Mouse (Mus musculus) right cerebral cortex, postnatal 36 days (tissue): ENCODE data around the gene Shroom3.
A peak's percentile ranks its signal among the peaks of the same experiment; 100 is the strongest.
"Not testable (repeated sequence)": the region's sequence is repeated elsewhere in the genome, so short reads cannot be mapped to it uniquely, and the experiment has no call there.

Experiments used
- DNase-seq, 2 experiments: peaks; one replicate each; pipeline ENCODE4 v3.0.0; 2022; ENCODE audit warnings: low spot score in 2 of 2, mixed read lengths in 1 of 2

Shroom3 gene

DNA sequence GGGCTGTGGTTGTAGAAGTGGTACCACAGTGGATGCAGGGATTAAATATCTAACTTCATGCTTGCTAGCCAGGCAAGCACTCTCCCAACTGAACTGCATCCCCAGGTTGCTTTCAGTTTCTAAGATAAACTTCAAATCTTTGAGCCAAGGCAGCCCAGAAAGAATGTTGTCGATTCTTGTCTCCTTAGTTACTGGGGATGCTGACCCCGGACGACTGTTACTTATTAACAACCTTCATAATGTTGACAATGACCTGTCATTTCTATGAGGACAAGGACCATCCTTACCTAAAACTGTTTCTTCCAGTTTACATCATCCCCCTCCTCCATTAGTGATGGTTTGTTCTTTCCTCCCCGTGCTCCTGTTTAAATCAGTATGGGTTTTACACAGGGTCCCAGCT lies 210.0 kb downstream of the Shroom3 start:
- DNase-seq: no peak

- no peak for DNase-seq
These were observed 210.5 kb downstream of the Shroom3 start for GRCm38 (mm10) chr5:92893711-92894110.

DNA sequence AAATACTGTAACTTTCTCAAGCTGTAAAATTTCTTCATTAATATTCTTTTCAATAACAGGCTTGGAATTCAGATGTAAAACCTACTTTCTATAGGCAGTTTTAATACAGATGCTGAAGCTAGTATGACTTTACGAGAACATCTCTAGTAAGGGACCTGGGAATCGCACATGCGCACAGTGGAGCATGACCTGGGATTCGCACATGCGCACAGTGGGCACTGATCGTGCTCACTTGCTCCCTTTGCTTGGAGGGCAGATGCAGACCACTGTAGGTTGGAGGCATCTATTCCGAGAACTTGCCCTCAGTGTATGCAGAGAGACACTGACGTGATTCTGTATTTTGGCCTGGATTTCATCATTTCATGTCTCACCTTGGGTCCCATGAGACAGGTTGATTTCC lies 212.6 kb downstream of the Shroom3 start:
- DNase-seq: no peak

GRCm38 (mm10) chr5:92896725-92897280 lies 213.6 kb downstream of the Shroom3 start:
- no peak for DNase-seq

DNA sequence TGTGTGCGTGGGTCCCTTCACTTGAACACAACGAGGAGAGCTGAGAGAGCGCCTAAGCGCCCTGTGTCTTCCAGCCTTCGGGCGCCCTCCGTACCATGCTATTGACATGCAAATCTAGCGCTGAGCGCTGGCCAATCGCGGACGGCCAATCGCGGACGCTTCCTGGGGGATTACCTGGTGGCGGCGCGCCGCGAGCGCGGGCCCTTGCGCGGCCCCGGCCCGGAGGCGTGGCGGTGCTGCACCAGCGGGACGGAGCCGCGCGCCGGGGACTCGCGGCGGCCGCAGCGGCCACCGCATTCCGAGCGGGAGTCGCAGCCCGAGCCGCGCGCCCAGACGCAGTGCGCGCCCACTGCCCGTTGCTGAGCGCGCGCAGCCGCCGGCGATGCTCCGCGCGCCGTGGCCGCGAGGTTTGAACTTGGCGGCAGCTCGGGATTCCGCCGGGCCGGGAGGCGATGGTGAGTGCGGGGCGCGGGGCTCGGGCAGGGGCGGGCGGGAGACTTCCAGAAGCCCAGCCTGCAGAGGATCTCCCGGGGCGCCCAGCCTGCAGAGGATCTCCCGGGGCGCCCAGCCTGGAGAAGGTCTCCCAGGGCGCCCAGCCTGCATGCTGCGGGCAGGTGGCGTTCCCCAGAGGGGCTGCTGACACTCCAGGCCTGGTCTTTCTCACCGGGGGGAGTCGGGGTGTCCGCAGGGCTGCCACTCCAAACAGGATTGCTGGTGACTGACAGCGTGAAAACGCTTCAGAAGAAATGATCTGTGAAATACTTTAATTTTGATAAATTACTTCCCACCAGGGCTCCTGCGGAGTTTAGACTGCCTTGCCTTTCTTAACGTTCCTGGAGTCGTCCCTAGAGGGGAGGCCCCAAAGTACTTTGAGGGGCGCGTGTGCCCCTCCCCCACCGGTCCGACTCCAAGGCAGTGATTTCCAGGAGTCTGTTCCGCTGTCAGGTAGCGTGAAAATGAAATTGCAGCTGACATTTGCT lies 214.8 kb downstream of the Shroom3 start:
- DNase-seq: peak; percentile 50 to 54

GRCm38 (mm10) chr5:92900470-92900869 lies 217.2 kb downstream of the Shroom3 start:
- DNase-seq: no peak

DNA sequence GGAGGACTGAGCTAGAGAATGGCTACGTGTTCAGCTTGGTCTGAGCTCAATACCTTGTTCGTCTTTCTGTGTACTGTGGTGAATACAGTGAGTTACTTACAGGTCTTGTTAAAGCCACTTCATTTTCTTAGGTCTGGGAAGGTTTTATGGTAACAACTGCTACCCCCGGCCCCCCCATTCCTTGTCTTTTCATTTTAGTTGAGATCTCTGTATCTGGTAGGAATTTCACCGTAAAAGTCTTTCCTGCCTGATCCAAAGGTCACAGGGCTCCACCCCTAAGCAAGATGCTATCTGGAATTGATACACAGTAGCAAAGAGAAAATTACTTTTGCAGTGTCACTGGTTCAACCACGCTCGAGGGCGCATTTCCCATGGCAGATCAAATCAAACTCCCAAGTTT lies 218.6 kb downstream of the Shroom3 start:
- no peak for DNase-seq

DNA sequence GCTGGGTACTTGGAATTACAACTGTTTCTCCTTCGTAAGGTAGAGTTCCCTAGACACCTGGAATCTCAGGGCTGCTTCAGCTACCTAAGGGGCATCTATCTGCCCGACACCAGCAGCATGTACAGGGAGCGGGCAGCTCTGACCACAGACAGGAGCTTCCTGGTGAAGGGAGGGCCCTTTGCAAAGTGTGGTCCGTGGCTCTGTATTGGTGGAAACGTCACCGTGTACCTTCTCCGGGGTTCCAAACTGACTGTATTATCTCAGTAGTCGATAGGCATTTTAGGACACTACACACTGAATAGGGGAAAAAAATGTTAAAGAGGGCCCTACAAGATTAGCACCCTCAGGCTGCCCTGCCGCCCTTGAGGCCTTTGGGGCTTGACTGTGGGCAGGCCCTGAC lies 221.9 kb downstream of the Shroom3 start:
- DNase-seq: no peak

- DNase-seq: peak; percentile 12 to 20
These were observed 222.4 kb downstream of the Shroom3 start for GRCm38 (mm10) chr5:92905594-92906008.

DNA sequence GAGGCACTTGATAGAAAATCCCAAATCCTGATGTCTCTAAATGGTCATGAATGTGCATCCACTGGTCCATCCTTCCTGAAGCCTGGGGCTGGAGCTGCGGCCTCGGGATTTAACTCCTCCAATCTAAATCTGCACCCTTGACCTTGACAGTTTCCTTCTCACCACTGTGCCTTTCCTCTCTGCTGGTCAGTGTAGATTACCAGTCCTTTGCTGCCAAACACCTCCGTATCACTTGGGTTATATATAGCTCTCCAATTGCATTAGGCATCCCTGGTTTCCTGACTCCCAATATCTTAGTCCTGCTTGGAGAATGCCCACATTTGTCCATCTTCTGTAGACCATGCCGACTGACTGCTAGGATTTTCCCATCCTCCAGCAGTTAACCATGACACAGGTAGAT lies 225.0 kb downstream of the Shroom3 start:
- DNase-seq: no peak

DNA sequence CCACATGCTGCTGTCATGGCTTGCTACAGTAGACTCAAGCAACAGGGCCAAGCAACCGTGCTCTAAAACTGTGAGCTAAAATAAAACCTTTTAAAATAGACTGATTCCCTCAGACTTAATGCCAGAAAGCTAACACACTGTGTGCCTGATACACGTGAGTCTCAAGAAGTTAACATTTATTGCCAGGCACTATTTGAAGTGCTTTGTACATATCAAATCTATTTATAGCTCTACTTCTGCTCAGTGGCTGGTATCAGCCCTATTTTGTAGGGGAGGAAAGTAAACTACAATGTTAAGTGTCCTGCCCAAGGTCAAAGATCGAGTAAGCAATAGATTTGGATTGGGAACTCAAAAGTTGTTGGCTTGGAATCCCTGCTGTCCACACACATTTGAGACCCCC lies 227.6 kb downstream of the Shroom3 start:
- DNase-seq: no peak

DNA sequence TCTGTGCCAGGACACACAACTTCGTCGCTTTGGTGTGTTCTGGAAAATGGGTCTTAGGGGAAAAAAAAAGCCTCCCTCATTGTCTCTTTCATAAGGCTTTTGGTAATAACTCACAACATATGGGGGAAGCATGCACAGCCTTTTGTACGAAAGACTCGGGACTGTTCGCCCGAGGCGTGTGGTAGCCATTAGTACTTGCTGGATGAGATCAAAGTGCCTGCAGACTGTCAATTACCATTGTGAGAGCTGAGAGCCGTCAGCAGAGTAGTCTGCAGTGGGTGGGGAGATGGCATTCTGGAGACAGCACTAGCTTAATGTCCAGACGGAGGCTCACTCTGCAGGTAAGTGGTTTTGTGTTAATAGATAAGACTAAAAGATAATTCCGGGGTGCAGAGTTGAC lies 232.2 kb downstream of the Shroom3 start:
- no peak for DNase-seq

- DNase-seq: no peak
These were observed 234.5 kb downstream of the Shroom3 start for GRCm38 (mm10) chr5:92917755-92918154.

DNA sequence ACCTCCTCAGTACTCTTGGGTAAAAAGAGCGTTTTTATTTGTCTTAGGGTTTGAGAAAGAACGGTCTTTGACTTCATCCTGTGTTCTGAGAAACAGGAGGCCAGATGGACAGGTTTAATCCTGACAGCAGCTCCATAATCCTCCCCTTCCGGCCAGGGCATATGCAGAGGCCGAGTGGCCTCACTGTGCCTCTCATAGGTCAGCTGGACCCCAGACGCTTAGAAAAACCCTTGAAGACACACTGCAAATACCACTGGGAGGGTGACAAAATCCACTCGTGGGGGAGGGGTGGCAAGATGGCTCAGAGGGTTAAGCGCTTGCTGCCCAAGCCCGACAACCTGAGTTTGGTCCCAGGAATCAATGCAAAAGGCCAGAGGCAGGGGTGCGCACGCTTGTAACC lies 234.9 kb downstream of the Shroom3 start:
- DNase-seq: no peak

DNA sequence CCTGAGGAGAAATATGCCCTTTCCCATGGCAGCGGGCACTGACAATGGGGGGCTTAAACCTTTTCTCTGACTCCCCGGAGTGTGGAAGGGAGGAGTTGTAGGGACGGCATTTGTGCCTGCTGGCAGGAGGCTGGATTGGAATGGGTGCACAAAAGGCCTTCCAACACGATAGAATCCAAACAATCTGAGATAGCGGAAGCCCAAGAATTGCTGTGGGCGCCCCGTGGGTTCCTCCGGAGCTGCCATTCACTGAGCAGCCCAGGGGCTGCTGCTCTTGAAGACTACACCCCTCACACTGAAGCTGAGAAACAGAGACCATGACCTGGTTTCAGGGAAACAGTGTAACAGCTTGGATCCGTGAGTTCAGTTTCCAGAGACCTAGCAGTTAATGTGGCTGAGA lies 235.6 kb downstream of the Shroom3 start:
- no peak for DNase-seq

GRCm38 (mm10) chr5:92919390-92919789 lies 236.2 kb downstream of the Shroom3 start:
- no peak for DNase-seq

GRCm38 (mm10) chr5:92920984-92921383 lies 237.7 kb downstream of the Shroom3 start:
- DNase-seq: no peak

DNA sequence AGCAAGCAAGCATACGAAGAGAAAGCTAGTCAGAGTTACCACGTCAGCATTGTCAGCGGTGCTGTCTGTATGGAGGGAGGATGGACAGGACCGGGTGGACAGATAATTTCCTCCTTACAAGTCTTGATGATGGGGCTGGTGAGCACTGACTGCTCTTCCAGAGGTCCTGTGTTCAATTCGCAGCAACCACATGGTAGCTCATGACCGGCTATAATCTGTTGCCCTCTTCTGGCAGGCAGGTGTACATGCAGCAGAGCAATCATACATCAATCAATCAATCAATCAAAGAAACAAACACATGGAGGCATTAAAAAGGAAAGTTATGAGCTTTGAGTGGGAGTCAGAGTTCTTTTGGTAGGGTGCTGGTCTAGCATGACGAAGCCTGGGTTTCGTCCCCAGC lies 238.5 kb downstream of the Shroom3 start:
- DNase-seq: no peak

DNA sequence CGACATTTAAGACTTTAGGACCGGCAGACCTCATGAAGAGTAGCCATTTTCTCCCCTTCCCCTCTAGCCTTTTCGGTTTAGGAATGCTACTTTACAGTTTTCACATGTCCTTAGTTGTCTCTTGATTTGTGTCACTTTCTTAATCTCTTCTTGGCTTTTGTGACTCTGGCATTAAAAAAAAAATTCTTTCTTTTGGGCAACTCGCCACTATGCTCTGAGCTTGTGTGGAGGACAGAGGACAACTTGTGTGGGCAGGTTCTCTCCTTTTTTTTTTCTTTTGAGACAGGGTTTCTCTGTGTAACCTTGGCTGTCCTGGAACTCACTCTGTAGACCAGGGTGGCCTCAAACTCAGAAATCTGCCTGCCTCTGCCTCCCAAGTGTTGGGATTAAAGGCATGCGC lies 239.7 kb downstream of the Shroom3 start:
- DNase-seq: not testable (repeated sequence)

DNA sequence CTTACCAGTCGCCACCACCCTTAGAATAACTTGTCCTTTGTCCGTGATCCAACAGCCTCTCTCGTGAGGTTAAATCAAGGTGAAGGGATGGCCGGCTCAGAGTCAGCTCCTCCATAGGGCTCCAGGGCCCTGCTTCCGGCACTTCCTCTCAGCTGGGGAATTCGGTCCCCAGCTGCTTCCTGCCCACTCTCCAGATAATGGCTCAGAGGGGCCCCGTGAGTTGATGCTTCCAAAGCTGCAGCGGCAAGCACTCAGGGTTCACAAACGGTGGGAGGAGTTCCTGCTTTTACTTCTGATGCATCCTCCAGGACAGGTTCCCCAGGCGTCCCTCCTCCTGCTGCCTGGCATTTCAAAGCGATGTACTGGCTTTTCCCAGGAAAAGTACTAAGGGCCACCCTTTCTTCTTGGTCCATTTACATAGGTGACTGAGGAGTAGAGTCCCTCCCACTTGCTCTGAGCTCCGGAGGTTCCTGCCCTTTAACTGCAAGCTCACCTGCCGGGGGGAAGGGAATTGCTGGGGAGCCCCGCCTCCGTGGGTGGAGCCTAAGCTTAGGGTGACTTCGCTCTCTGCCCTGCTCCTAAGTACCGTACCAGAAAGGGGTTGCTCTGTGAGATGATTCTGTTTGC lies 241.7 kb downstream of the Shroom3 start:
- DNase-seq: no peak

DNA sequence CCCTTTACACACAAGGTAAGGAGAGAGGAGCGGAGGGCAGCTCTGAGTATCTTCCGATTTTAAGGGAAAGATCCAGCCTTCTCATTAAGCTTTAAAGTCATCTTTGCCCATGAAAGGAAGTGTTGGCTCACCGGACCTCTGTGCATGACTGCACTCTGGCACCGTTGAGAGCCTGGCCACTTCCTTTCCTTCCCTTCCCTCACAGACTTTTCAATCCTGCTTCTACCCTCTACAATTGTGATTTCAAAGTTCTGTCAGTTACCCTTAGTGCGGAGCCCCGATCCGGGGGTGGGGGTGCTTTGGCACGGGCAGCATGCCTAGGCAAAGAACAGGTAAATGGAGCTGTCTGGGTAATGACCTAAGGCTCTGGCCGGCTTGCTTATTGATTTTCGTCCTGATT lies 244.4 kb downstream of the Shroom3 start:
- no peak for DNase-seq

- no peak for DNase-seq
These were observed 247.3 kb downstream of the Shroom3 start for GRCm38 (mm10) chr5:92930557-92930956.

DNA sequence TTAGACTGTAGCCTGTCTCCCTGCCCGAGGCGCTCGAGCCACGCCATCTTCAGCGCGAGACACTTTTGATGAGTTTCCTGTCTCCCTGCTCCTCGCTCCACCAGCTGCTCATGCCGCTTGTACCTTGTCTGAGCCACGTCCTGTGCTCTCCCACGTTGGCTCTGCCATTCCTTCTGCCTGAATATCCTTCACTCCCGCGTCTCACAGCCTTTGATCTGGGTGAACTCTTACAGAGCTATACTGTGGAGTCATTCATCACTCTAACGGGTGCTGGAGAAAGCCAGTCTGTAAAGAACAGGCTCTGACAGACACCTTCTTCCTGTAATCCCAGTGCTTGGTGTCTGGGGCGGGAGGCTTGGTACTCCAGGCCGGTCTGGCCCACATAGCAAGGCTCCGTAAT lies 248.1 kb downstream of the Shroom3 start:
- no peak for DNase-seq
